Mouse (Mus musculus): ENCODE measurements around the gene Kcne1.

DNA sequence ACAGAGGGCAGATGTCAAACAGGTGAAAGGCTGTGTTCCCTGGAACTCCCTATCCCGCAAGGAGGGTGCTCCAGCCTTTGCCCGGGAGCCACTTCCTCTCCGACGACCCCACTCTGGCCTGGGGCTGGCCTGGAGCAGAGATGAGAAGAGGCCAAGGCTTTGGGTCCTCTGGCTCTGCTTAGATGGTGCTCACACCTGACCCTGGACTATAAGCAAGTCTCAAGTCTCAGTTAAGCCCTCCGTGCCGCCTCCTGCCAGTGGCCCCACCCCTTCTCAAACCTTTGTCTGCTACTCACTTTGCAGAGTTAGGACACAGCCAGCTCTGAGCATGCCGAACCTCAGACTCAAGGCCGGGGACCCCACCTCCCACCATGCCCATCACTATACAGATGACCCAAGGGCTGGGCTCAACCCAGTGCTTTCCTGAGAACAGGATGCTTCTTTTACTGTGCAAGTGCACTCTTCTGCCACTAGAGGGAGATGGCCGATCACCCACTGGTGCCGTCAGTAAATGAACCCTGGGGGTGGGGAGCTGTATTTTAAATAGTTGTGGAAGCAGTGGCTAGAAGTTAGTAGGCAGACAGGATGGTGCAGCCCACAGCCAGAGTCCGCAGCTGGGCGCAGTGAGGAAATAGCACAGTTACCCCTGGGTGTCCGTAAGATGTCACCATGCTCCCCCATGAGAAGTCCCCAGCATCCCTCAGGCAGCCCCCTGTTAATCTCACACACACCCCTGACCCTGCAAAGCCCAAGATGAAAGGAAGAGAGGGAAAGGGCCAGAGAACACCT, 45.1 kb downstream of the Kcne1 start:
- TF ChIP-seq TCF12 (IDR thresholded peaks at IDR 0.05; ENCODE audit: low read depth, low read length) (no peak), CTCF (IDR thresholded peaks at IDR 0.05 in 2 of 3, conservative IDR thresholded peaks at IDR 0.05 in 1 of 3; ENCODE audit: control insufficient read depth in 1 of 3, insufficient read depth in 1 of 3, low read depth in 2 of 3, low read length in 3 of 3, poor library complexity in 1 of 3, severe bottlenecking in 1 of 3) (peak; percentile 84 to 86 (median 85))
